Mouse (Mus musculus) CD4-positive, CD25-positive, alpha-beta regulatory T cell, adult 2 months (primary cell): ENCODE measurements around the gene 4930438A08Rik.
A peak's percentile ranks its signal among the peaks of the same experiment; 100 is the strongest.

Source experiments
- DNase-seq: peaks from one replicate; pipeline ENCODE4 v3.0.0-alpha.2; 2012; ENCODE audit warnings: low read depth, low spot score

The 4930438A08Rik gene

GRCm38 (mm10) chr11:58323570-58324340 lies 49.2 kb downstream of the 4930438A08Rik start:
- peak; percentile 29 for DNase-seq

- no peak for DNase-seq
Observed at GRCm38 (mm10) chr11:58324614-58325229, 50.1 kb downstream of the 4930438A08Rik start.

- peak; percentile 65 for DNase-seq
Observed at GRCm38 (mm10) chr11:58326781-58327180, 52.2 kb downstream of the 4930438A08Rik start.

- no peak for DNase-seq
Observed at GRCm38 (mm10) chr11:58329906-58330275, 55.3 kb downstream of the 4930438A08Rik start.

- peak; percentile 94 for DNase-seq
Observed at GRCm38 (mm10) chr11:58330276-58331148, 55.9 kb downstream of the 4930438A08Rik start, which contains the start of the genes Zfp672 and Sh3bp5l. Gene Zfp672, minus strand, starts transcription at chr11:58330339. Gene Sh3bp5l, plus strand, starts transcription at chr11:58330724.

GRCm38 (mm10) chr11:58331149-58331495 lies 56.5 kb downstream of the 4930438A08Rik start:
- DNase-seq = no peak

- DNase-seq = no peak
Observed at GRCm38 (mm10) chr11:58331546-58331945, 56.9 kb downstream of the 4930438A08Rik start.

GRCm38 (mm10) chr11:58334746-58335145 lies 60.1 kb downstream of the 4930438A08Rik start:
- DNase-seq = no peak
